Mouse (Mus musculus): ENCODE results near the gene Dcaf4.

Dcaf4 gene

DNA sequence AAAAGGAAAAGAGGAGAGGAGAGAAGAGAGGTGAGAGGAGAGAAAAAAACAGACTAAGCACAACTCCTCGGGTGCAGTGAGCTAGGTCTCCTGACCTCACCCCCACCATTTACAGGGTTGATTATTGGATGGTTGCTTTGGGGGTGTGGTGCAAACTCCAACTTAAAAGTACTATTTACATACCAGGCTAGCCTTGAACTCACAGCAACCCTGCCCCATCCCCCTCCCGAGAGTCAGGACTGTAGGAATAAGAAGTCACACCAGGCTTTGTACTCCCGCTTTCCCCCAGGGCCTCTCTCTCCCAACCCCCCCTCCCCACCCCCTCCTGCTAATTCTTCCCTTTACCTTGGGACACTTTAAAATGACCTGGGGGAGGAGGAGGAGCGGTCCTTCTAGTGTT, 23.9 kb upstream of the Dcaf4 start:
- no peak for DNase-seq (ENCODE audit: low spot score in 2 of 2)

DNA sequence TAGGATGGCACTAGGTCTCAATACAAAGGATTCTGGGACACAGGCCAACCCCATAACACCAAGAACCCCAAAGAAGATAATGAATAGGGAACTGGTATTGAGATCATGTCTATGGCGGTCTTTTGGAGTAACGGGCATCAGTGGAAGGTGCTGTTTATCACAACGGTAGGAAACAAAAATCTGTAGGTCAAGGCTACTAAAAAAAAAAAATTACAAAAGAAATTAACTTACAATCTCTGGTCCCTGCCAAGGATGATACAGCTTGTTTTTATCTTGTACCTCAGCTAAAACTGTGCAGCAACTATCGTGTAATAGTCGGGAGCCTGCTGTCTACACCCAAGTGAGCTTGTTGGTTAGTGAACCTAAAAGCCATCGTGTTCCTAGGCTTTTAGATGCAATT, 23.5 kb upstream of the Dcaf4 start:
- DNase-seq (ENCODE audit: low spot score in 2 of 2): no peak

DNA sequence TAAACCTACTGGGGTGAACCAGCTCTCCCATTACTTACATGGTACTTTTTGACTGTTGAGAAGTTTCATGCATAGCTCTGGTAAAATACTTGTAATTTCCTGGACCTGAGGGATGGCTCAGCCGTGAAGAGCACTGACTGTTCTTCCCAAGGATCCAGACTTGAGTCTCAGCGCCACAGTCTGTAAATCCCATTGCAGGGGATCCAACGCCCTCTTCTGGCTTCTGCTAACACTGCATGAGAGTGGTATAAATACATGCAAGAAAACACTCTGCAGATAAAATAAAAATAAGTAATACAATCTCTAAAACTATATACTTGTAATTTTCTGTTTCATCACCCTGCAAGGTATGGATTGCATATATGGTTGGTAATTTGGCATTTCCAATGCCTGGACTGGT, 22.3 kb upstream of the Dcaf4 start:
- DNase-seq (ENCODE audit: low spot score in 2 of 2): no peak

GRCm38 (mm10) chr12:83499256-83499655, 21.0 kb upstream of the Dcaf4 start:
- no peak for DNase-seq (ENCODE audit: low spot score in 2 of 2)

DNA sequence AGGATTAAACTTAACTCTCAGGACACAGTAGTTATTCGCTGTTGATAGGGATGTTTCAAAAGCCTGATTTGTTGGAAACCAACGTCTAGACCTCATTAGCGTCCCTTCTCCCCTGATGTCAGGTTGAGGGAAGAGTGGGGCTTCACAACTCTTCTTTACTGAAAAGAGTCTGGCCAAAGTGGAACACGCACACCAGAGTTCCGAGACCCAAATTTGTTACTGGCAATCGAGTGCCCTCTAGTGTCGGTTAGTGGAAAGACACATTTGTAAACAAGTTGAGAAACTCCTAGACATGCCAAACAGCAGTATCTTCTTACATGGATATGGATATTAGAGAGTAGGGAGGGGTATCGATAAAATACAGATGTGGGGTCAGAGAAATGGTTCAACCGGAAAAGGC, 18.1 kb upstream of the Dcaf4 start:
- DNase-seq (ENCODE audit: low spot score in 2 of 2): peak in 1 of 2 experiments; percentile 47

- DNase-seq (ENCODE audit: low spot score in 2 of 2): no peak
Measured at GRCm38 (mm10) chr12:83506543-83506942, 13.7 kb upstream of the Dcaf4 start.

GRCm38 (mm10) chr12:83510586-83510985, 9.7 kb upstream of the Dcaf4 start:
- no peak for DNase-seq (ENCODE audit: low spot score in 2 of 2)

GRCm38 (mm10) chr12:83512783-83513182, 7.5 kb upstream of the Dcaf4 start:
- no peak for DNase-seq (ENCODE audit: low spot score in 2 of 2)

DNA sequence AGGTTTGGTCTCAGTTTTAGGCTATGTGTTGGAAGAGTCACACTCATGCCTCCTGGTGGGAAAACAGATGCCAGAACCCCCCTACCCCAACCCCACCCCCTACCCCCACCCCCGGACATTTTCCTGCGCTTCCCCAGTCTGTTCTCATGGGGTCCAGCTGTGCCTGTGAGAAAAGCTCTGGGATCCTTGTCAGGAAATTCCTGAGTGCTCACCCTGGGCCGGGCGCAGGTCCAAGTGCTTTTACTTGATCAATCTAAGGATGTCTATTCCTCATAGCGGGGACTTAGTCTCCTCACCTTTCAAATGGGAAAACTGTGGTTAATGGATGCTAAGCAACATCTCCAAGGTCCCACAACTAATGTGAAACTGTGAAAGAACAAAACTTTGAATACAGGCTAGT, 7.1 kb upstream of the Dcaf4 start:
- no peak for DNase-seq (ENCODE audit: low spot score in 2 of 2)

- DNase-seq (ENCODE audit: low spot score in 2 of 2): no peak
Measured at GRCm38 (mm10) chr12:83514216-83514615, 6.0 kb upstream of the Dcaf4 start.

GRCm38 (mm10) chr12:83517580-83517979, 2.7 kb upstream of the Dcaf4 start:
- no peak for DNase-seq (ENCODE audit: low spot score in 2 of 2)

DNA sequence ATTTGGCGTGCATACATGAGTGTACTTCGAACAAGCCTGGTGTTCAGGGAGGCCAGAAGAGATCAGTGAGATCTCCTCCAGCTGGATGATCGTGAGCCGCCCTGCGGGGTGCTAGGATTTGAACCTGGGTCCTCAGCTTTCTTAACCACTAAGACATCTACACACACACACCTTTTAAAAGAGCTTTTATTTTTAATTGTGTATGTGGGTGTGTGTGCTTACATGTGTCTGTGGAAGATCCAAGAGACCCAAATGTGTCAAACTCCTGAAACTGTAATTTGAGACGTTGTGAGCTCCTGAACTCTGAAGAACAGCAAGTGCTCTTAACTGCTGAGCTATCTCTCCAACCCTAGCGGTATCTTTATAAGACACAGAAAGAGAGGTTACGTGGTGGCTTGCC, 817 bp downstream of the Dcaf4 start:
- no peak for DNase-seq (ENCODE audit: low spot score in 2 of 2)

DNA sequence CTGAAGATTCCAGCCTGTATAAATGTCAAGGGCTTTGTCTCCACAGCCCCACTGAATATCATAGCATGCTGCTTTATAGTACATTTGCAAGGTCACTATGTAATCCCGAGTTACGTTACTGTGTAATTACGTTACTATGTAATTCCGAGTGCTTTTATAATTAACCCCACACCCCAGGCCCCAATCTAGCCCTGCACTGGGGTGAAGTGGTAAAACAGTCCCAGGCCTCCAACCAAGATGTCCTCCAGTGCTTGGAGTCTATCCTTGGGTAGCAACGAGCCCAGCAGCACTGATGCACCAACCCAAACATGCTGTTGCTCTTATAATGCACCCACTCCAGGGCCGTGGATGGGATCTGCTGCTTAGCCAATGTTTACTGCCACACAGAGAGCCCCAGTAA, 2.8 kb downstream of the Dcaf4 start:
- no peak for DNase-seq (ENCODE audit: low spot score in 2 of 2)

GRCm38 (mm10) chr12:83523892-83524291, 3.6 kb downstream of the Dcaf4 start:
- DNase-seq (ENCODE audit: low spot score in 2 of 2): no peak

GRCm38 (mm10) chr12:83524329-83524728, 4.1 kb downstream of the Dcaf4 start:
- DNase-seq (ENCODE audit: low spot score in 2 of 2): no peak

DNA sequence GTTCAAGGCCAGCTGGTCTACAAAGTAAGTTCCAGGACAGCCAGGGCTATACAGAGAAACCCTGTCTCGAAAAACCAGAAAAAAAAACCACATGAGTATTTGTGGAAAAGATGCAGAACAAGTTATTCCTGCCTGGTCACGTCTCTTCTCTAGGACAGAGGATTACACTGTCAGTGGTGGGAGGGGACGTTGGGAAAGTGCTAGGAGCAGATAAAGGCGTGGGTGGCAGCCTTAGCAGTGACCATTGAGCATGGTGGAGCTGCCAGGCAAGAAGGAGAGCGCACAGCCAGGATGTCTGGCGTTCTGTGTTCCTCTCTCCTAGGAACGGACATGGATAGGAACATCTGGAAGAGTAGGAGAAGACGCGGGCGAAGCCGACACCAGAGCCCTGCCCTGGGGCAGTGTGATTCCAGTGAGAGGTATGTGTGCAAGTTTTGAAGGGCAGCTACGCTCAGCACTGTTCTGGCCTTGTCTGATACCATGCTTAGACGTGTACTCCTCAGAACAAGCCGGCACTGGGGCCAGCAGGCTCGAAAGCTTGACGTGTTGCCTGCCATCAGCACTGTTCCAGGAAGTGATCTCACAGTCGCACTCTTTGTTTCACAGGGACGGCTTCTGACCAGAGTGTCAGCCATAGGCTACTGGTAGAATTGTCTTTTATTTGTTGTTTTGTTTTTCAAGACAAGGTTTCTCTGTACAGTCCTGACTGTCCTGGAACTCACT, 5.7 kb downstream of the Dcaf4 start:
- no peak for DNase-seq (ENCODE audit: low spot score in 2 of 2)

DNA sequence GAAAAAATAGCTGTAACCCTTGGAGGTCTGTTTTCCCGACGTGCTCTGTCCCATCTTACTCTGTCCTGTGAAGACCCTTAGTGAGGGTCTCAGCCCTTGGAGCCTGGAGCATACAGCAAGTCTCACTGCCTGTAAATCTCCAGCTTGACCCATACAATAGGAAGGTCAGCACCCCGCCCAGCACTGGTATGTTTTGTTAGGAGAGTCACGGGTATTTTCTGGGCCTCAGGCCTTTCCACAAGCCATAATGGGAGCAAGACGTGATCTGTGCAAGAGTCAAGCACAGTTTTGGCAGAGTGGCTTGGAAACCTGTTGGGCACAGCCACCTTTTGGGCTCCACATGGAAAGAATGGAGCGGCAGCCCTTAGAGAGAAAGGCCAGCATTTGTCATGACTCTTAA, 7.5 kb downstream of the Dcaf4 start:
- DNase-seq (ENCODE audit: low spot score in 2 of 2): no peak

- no peak for DNase-seq (ENCODE audit: low spot score in 2 of 2)
Measured at GRCm38 (mm10) chr12:83528665-83529064, 8.4 kb downstream of the Dcaf4 start.

- no peak for DNase-seq (ENCODE audit: low spot score in 2 of 2)
Measured at GRCm38 (mm10) chr12:83531992-83532391, 11.7 kb downstream of the Dcaf4 start.

GRCm38 (mm10) chr12:83532966-83533365, 12.7 kb downstream of the Dcaf4 start:
- no peak for DNase-seq (ENCODE audit: low spot score in 2 of 2)

GRCm38 (mm10) chr12:83534190-83534589, 13.9 kb downstream of the Dcaf4 start:
- no peak for DNase-seq (ENCODE audit: low spot score in 2 of 2)

- DNase-seq (ENCODE audit: low spot score in 2 of 2): no peak
Measured at GRCm38 (mm10) chr12:83535428-83535827, 15.2 kb downstream of the Dcaf4 start.

- peak in 1 of 2 experiments; percentile 27 for DNase-seq (ENCODE audit: low spot score in 2 of 2)
Measured at GRCm38 (mm10) chr12:83536039-83536438, 15.8 kb downstream of the Dcaf4 start.

- no peak for DNase-seq (ENCODE audit: low spot score in 2 of 2)
Measured at GRCm38 (mm10) chr12:83543997-83544396, 23.7 kb downstream of the Dcaf4 start.
